Comparison of ENCODE assay signal across 34 mouse cellular contexts in genomic region chr1:92659392-92659791, GRCm38 (mm10). TPM values are rescaled to one million over a fixed set of nuclear protein-coding genes. Genes with fewer than 3 reads are reported as not detected.
A peak's percentile ranks its signal among the peaks of the same experiment; 100 is the strongest.
DNase-seq lines count a peak whose midpoint lies in the region; ATAC-seq lines count a peak whose summit lies in the region.
"Had no signal": no experiment of that assay in that cellular context is flagged by ENCODE, and none has a peak within 500 bp of the region (broad histone marks: within the 10 kb centered on the region; RNA-seq: fewer than 3 reads in every experiment).

No protein-coding gene starts in this region.

- no peak overlapping the region for H3K4me2 ChIP-seq in liver, embryonic 12.5 days
- no peak overlapping the region for H3K4me2 ChIP-seq in heart, embryonic 11.5 days
- H3K4me2 ChIP-seq: forebrain, embryonic 13.5 days; heart, embryonic 12.5 days; heart, embryonic 15.5 days; hindbrain, embryonic 12.5 days; hindbrain, embryonic 15.5 days had no signal

- no peak for DNase-seq in liver
- no peak for DNase-seq in right cerebral cortex, adult 18-20 months
- DNase-seq in spleen, postnatal 36 days (ENCODE audit: low spot score in 2 of 2), result no peak
- DNase-seq in thymus, adult 18-20 months, result no peak
- DNase-seq: adrenal gland, postnatal 14 days; B cell, adult 2 months; cerebellum, adult 11-12 months; cerebellum, adult 8-10 months; cerebellum, postnatal 10 days; cerebellum, postnatal 36 days; gastrocnemius, postnatal 10 days; gastrocnemius, postnatal 36 days; heart, adult 11 months; heart, postnatal 10 days; heart, postnatal 36 days had no signal

- no peak overlapping the region for H3K9ac ChIP-seq in liver, embryonic 12.5 days
- no peak overlapping the region for H3K9ac ChIP-seq in heart, embryonic 11.5 days (ENCODE audit: low read depth, low read length)
- H3K9ac ChIP-seq: forebrain, embryonic 13.5 days; heart, embryonic 12.5 days; heart, embryonic 15.5 days; hindbrain, embryonic 12.5 days; hindbrain, embryonic 15.5 days had no signal

- no peak overlapping the region for H3K27ac ChIP-seq in liver, embryonic 12.5 days
- H3K27ac ChIP-seq in heart, embryonic 11.5 days (ENCODE audit: low read depth, low read length), result no peak overlapping the region
- H3K27ac ChIP-seq: forebrain, embryonic 10.5 days; forebrain, embryonic 13.5 days; heart, embryonic 15.5 days; hindbrain, embryonic 12.5 days; hindbrain, embryonic 15.5 days had no signal

- no peaks in the 10 kb centered on the region for H3K9me3 ChIP-seq in liver, embryonic 12.5 days (replicated peaks)
- H3K9me3 ChIP-seq in heart, embryonic 11.5 days (replicated peaks; ENCODE audit: control insufficient read depth, low read length), result no peaks in the 10 kb centered on the region
- H3K9me3 ChIP-seq: forebrain, embryonic 10.5 days; forebrain, embryonic 13.5 days; heart, embryonic 12.5 days; heart, embryonic 15.5 days; hindbrain, embryonic 12.5 days; hindbrain, embryonic 15.5 days had no signal

- no peak overlapping the region for H3K4me3 ChIP-seq in liver, embryonic 12.5 days
- no peak overlapping the region for H3K4me3 ChIP-seq in heart, embryonic 11.5 days (ENCODE audit: low read depth, low read length)
- H3K4me3 ChIP-seq: forebrain, embryonic 10.5 days; forebrain, embryonic 13.5 days; heart, embryonic 12.5 days; heart, embryonic 15.5 days; hindbrain, embryonic 12.5 days; hindbrain, embryonic 15.5 days had no signal

- H3K27me3 ChIP-seq in liver, embryonic 12.5 days (replicated peaks), result peaks cover 13% of the 10 kb centered on the region; the same call in 1 of the 2 replicates
- H3K27me3 ChIP-seq in heart, embryonic 11.5 days (ENCODE audit: control insufficient read depth, insufficient read depth, low read length), result peaks cover 10% of the 10 kb centered on the region; the same call in 1 of the 2 replicates
- H3K27me3 ChIP-seq: hindbrain, embryonic 12.5 days; hindbrain, embryonic 15.5 days had no signal

- no peaks in the 10 kb centered on the region for H3K4me1 ChIP-seq in liver, embryonic 12.5 days
- no peaks in the 10 kb centered on the region for H3K4me1 ChIP-seq in heart, embryonic 11.5 days (ENCODE audit: control insufficient read depth, insufficient read depth, low read length)
- H3K4me1 ChIP-seq: forebrain, embryonic 10.5 days; forebrain, embryonic 13.5 days; heart, embryonic 12.5 days; heart, embryonic 15.5 days; hindbrain, embryonic 12.5 days; hindbrain, embryonic 15.5 days had no signal

- ATAC-seq in liver, embryonic 12.5 days, result peak; percentile 24; the same call in 1 of the 2 replicates
- ATAC-seq in common myeloid progenitor, adult 5-6 weeks (replicated peaks; ENCODE audit: low read depth, poor library complexity, severe bottlenecking), result peak; percentile 89
- ATAC-seq in megakaryocyte, adult 5-6 weeks (ENCODE audit: poor library complexity, severe bottlenecking), result peak; percentile 80
- ATAC-seq in heart, embryonic 11.5 days (replicated peaks; ENCODE audit: insufficient number of reproducible peaks, low FRiP score, low TSS enrichment), result no peak
- ATAC-seq: forebrain, embryonic 13.5 days; forebrain, embryonic 16.5 days had no signal

- WGBS in liver, embryonic 12.5 days (ENCODE audit: insufficient replicate concordance), result 9% methylated on average over 5 of the region's 5 CpGs
- 45% methylated on average over 5 of the region's 5 CpGs for WGBS in heart, embryonic 11.5 days (ENCODE audit: insufficient replicate concordance)

- H3K36me3 ChIP-seq in liver, embryonic 12.5 days, result no peaks in the 10 kb centered on the region
- H3K36me3 ChIP-seq in heart, embryonic 11.5 days (ENCODE audit: control insufficient read depth, insufficient read depth, low read length), result no peaks in the 10 kb centered on the region
- H3K36me3 ChIP-seq: forebrain, embryonic 10.5 days; heart, embryonic 12.5 days; heart, embryonic 15.5 days; hindbrain, embryonic 12.5 days; hindbrain, embryonic 15.5 days had no signal

RNA-seq across cellular contexts. Expression of gene Otos, which starts 10.8 kb away (rescaled TPM):
- 0.15 and 0.23 TPM in 2 replicates for polyA plus RNA-seq in liver, embryonic 12.5 days (2016; fragmentation: Nextera tagmentation; extraction: Ambion mirVana)
- total RNA-seq in common myeloid progenitor, adult 5-6 weeks (2017), result 6.0 and 8.2 TPM in 2 replicates
- total RNA-seq in megakaryocyte, adult 5-6 weeks (2015), result 0.85 and 2.8 TPM in 2 replicates
- 0.53 and 1.8 TPM in 2 replicates for total RNA-seq in megakaryocyte, adult 5-6 weeks (2017)
- polyA plus RNA-seq in heart, embryonic 11.5 days (2014; fragmentation: Nextera tagmentation; extraction: Ambion mirVana), result not detected in 2 replicates
- total RNA-seq: adrenal gland, adult 2 months; adrenal gland, postnatal 14 days; CH12.LX; gastrocnemius, adult 18-20 months; gastrocnemius, postnatal 36 days; heart, adult 8-10 months; heart, postnatal 10 days; heart, postnatal 36 days had no signal
- polyA plus RNA-seq: embryonic facial prominence, embryonic 11.5 days; heart, embryonic 12.5 days; heart, embryonic 15.5 days; hindbrain, embryonic 12.5 days had no signal

RNA-seq across cellular contexts. Expression of gene Cops9, which starts 17.6 kb away (rescaled TPM):
- polyA plus RNA-seq in liver, embryonic 12.5 days (2016; fragmentation: Nextera tagmentation; extraction: Ambion mirVana), result 216 and 232 TPM in 2 replicates
- total RNA-seq in common myeloid progenitor, adult 5-6 weeks (2017), result 124 and 156 TPM in 2 replicates
- total RNA-seq in megakaryocyte, adult 5-6 weeks (2015), result 178 and 190 TPM in 2 replicates
- total RNA-seq in megakaryocyte, adult 5-6 weeks (2017), result 166 and 180 TPM in 2 replicates
- polyA plus RNA-seq in heart, embryonic 11.5 days (2014; fragmentation: Nextera tagmentation; extraction: Ambion mirVana), result 382 and 405 TPM in 2 replicates

RNA-seq across cellular contexts. Expression of gene Olfr12, which starts 41.8 kb away (rescaled TPM):
- polyA plus RNA-seq in liver, embryonic 12.5 days (2016; fragmentation: Nextera tagmentation; extraction: Ambion mirVana), result not detected in 2 replicates
- not detected in 2 replicates for total RNA-seq in common myeloid progenitor, adult 5-6 weeks (2017)
- not detected in 2 replicates for total RNA-seq in megakaryocyte, adult 5-6 weeks (2015)
- not detected in 2 replicates for total RNA-seq in megakaryocyte, adult 5-6 weeks (2017)
- polyA plus RNA-seq in heart, embryonic 11.5 days (2014; fragmentation: Nextera tagmentation; extraction: Ambion mirVana), result not detected in 2 replicates
- total RNA-seq: adrenal gland, adult 2 months; adrenal gland, postnatal 14 days; adrenal gland, postnatal 4 days; gastrocnemius, adult 18-20 months; gastrocnemius, postnatal 10 days; gastrocnemius, postnatal 36 days; heart, adult 8-10 months; heart, postnatal 10 days; heart, postnatal 36 days had no signal
- polyA plus RNA-seq: adrenal gland, adult 2 months; embryonic facial prominence, embryonic 11.5 days; forebrain, embryonic 10.5 days; forebrain, embryonic 13.5 days; forebrain, embryonic 16.5 days; heart, embryonic 12.5 days; heart, embryonic 15.5 days; hindbrain, embryonic 12.5 days; hindbrain, embryonic 15.5 days; intestine, embryonic 14.5 days had no signal

RNA-seq across cellular contexts. Expression of gene Olfr1410, which starts 53.8 kb away (rescaled TPM):
- polyA plus RNA-seq in liver, embryonic 12.5 days (2016; fragmentation: Nextera tagmentation; extraction: Ambion mirVana), result not detected in 2 replicates
- not detected in 2 replicates for total RNA-seq in common myeloid progenitor, adult 5-6 weeks (2017)
- not detected in 2 replicates for total RNA-seq in megakaryocyte, adult 5-6 weeks (2015)
- total RNA-seq in megakaryocyte, adult 5-6 weeks (2017), result not detected in 2 replicates
- polyA plus RNA-seq in heart, embryonic 11.5 days (2014; fragmentation: Nextera tagmentation; extraction: Ambion mirVana), result not detected in 2 replicates
- total RNA-seq: adrenal gland, adult 2 months; adrenal gland, postnatal 14 days; adrenal gland, postnatal 4 days; gastrocnemius, adult 18-20 months; gastrocnemius, postnatal 10 days; gastrocnemius, postnatal 36 days; heart, adult 8-10 months; heart, postnatal 10 days; heart, postnatal 36 days had no signal
- polyA plus RNA-seq: adrenal gland, adult 2 months; embryonic facial prominence, embryonic 11.5 days; embryonic facial prominence, embryonic 14.5 days; forebrain, embryonic 10.5 days; forebrain, embryonic 13.5 days; forebrain, embryonic 16.5 days; heart, embryonic 12.5 days; heart, embryonic 15.5 days; hindbrain, embryonic 12.5 days; hindbrain, embryonic 15.5 days; intestine, embryonic 14.5 days had no signal
